Mouse (Mus musculus): ENCODE measurements around the gene Lig4. TPM values are rescaled to one million over a fixed set of nuclear protein-coding genes. Genes with fewer than 3 reads are reported as not detected.

Lig4 gene
- polyA plus RNA-seq, 1 experiment = not detected

GRCm38 (mm10) chr8:9949134-9949890 lies 28.2 kb downstream of the Lig4 start:
- H3K4me1 ChIP-seq (ENCODE audit: control insufficient read depth, insufficient read depth, low read length) = peaks cover 2% of the 10 kb centered on the region; the same call in 1 of the 2 replicates
- WGBS = 65% methylated on average over 10 of the region's 10 CpGs
- TF ChIP-seq POLR2A (IDR thresholded peaks at IDR 0.05; ENCODE audit: insufficient read depth, low read depth, low read length) = no peak
- no peak for TF ChIP-seq CTCF (IDR thresholded peaks at IDR 0.05; ENCODE audit: insufficient read depth, low read depth, low read length)
- H3K4me3 ChIP-seq (ENCODE audit: insufficient read depth, low read depth, low read length) = no peak overlapping the region
- H3K27ac ChIP-seq (ENCODE audit: insufficient read depth, low read depth, low read length) = no peak overlapping the region

- Histone ChIP-seq H3K4me3 (ENCODE audit: insufficient read depth, low read depth, low read length) (no peak overlapping the region), H3K27ac (ENCODE audit: insufficient read depth, low read depth, low read length) (no peak overlapping the region), H3K4me1 (ENCODE audit: control insufficient read depth, insufficient read depth, low read length) (no peaks in the 10 kb centered on the region)
- TF ChIP-seq CTCF (IDR thresholded peaks at IDR 0.05; ENCODE audit: insufficient read depth, low read depth, low read length) = no peak
- TF ChIP-seq POLR2A (IDR thresholded peaks at IDR 0.05; ENCODE audit: insufficient read depth, low read depth, low read length) = no peak
- WGBS = 72% methylated on average over 7 of the region's 7 CpGs
These were observed 41.9 kb downstream of the Lig4 start for GRCm38 (mm10) chr8:9935574-9935973.

GRCm38 (mm10) chr8:9934891-9935565 lies 42.5 kb downstream of the Lig4 start:
- TF ChIP-seq POLR2A (IDR thresholded peaks at IDR 0.05; ENCODE audit: insufficient read depth, low read depth, low read length) (no peak), CTCF (IDR thresholded peaks at IDR 0.05; ENCODE audit: insufficient read depth, low read depth, low read length) (no peak)
- WGBS = 41% methylated on average over 10 of the region's 10 CpGs
- Histone ChIP-seq H3K4me1 (ENCODE audit: control insufficient read depth, insufficient read depth, low read length) (no peaks in the 10 kb centered on the region), H3K4me3 (ENCODE audit: insufficient read depth, low read depth, low read length) (no peak overlapping the region), H3K27ac (ENCODE audit: insufficient read depth, low read depth, low read length) (no peak overlapping the region)

GRCm38 (mm10) chr8:9932711-9933110 lies 44.8 kb downstream of the Lig4 start:
- no peak overlapping the region for H3K27ac ChIP-seq (ENCODE audit: insufficient read depth, low read depth, low read length)
- H3K4me1 ChIP-seq (ENCODE audit: control insufficient read depth, insufficient read depth, low read length) = no peaks in the 10 kb centered on the region
- no peak overlapping the region for H3K4me3 ChIP-seq (ENCODE audit: insufficient read depth, low read depth, low read length)
- no peak for TF ChIP-seq CTCF (IDR thresholded peaks at IDR 0.05; ENCODE audit: insufficient read depth, low read depth, low read length)
- TF ChIP-seq POLR2A (IDR thresholded peaks at IDR 0.05; ENCODE audit: insufficient read depth, low read depth, low read length) = no peak

- no peak overlapping the region for H3K27ac ChIP-seq (ENCODE audit: insufficient read depth, low read depth, low read length)
- 62% methylated on average over 14 of the region's 14 CpGs for WGBS
- TF ChIP-seq POLR2A (IDR thresholded peaks at IDR 0.05; ENCODE audit: insufficient read depth, low read depth, low read length) (no peak), CTCF (IDR thresholded peaks at IDR 0.05; ENCODE audit: insufficient read depth, low read depth, low read length) (no peak)
- no peak overlapping the region for H3K4me3 ChIP-seq (ENCODE audit: insufficient read depth, low read depth, low read length)
- H3K4me1 ChIP-seq (ENCODE audit: control insufficient read depth, insufficient read depth, low read length) = no peaks in the 10 kb centered on the region
These were observed 47.6 kb downstream of the Lig4 start for GRCm38 (mm10) chr8:9929746-9930445.

Other genes with a start within 250 kb of the Lig4 start
- not detected in 2 replicates for gene Fam155a, start 206.5 kb downstream of the Lig4 start, polyA plus RNA-seq (2012; ENCODE audit: insufficient read depth, insufficient read length, low replicate concordance, missing spikeins)
- not detected in 2 replicates for gene Gm10217, start 113.4 kb downstream of the Lig4 start, polyA plus RNA-seq (2012; ENCODE audit: insufficient read depth, insufficient read length, low replicate concordance, missing spikeins)
- gene Abhd13, start within 50 bp of the Lig4 start, polyA plus RNA-seq (2012; ENCODE audit: insufficient read depth, insufficient read length, low replicate concordance, missing spikeins) = not detected in 2 replicates
- gene Tnfsf13b, start 28.8 kb upstream of the Lig4 start, polyA plus RNA-seq (2012; ENCODE audit: insufficient read depth, insufficient read length, low replicate concordance, missing spikeins) = not detected in 2 replicates
- gene Myo16, start 176.2 kb upstream of the Lig4 start, polyA plus RNA-seq (2012; ENCODE audit: insufficient read depth, insufficient read length, low replicate concordance, missing spikeins) = 104 and 164 TPM in 2 replicates